Mouse (Mus musculus): Measurements from ENCODE around the gene Elof1. TPM values are rescaled to one million over a fixed set of nuclear protein-coding genes. Genes with fewer than 3 reads are reported as not detected.

The Elof1 gene
- total RNA-seq, 1 experiment = 85.3 TPM

DNA sequence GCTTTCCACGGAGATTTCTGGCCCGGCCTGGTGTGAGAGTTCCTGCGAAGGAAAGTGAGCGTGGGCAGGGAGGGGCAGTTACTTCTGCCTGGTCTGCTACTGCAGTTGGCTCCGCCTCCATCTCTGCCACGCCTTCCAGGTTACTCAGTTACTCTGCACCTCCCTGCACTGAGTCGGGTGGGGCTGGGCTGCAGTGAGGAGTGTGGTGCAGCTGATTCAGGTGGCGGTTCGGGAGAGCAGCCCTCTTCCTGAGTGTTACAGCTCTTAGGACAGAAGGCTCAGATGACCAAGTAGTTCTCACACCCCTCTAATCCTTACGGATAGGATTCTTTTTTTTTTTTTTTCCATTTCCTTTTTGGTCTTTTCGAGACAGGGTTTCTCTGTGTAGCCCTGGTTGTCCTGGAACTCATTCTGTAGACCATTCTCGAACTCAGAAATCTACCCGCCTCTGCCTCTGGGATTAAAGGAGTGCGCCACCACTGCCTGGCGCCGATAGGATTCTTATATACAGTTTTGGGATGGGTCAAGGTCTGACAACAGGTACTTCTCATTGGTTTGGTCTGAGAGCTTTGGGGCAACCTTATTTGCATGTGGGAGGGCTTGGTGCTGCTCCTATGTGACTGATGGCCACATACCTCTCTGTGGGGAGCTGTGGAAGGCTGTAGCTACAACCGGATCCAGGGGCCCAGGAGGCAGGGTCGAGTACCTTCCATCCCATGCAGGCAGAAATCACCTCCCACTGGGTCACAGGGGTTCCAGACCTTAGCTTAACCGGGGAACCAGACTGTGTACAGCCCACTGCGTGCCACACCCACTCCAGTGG lies 32.7 kb upstream of the Elof1 start:
- Histone ChIP-seq H3K4me3 (ENCODE audit: insufficient read depth in 1 of 2, low read depth in 1 of 2, low read length in 2 of 2, poor library complexity in 1 of 2, severe bottlenecking in 1 of 2) (peak overlapping the region in 1 of 2 experiments; percentile 27; a peak in 3 of 4 replicates), H3K9ac (ENCODE audit: insufficient read depth, low read depth, low read length, poor library complexity, severe bottlenecking) (no peak overlapping the region), H3K9me3 (ENCODE audit: control insufficient read depth, insufficient read depth, low read depth, low read length) (no peaks in the 10 kb centered on the region), H3K27ac (ENCODE audit: insufficient read depth, low read depth, low read length, poor library complexity, severe bottlenecking) (peak overlapping the region; percentile 16; the same call in 1 of the 2 replicates), H3K36me3 (ENCODE audit: control insufficient read depth, insufficient read depth, low read length, poor library complexity, severe bottlenecking) (no peaks in the 10 kb centered on the region), H3K4me1 (ENCODE audit: control insufficient read depth in 2 of 2, insufficient read depth in 2 of 2, low read length in 2 of 2, poor library complexity in 1 of 2) (peaks cover 0 to 3% of the 10 kb centered on the region in 2 experiments; a peak in 2 of 4 replicates)
- DNase-seq (ENCODE audit: low read depth, low spot score) = no peak
- in situ Hi-C loops (cut with MboI; ENCODE audit: low sequenced_read_pairs in 2 of 2, unreplicated experiment in 2 of 2) = loop anchor here in 1 of 2 experiments (10.0 kb wide), 1 partner anchor 175 kb away; no protein-coding TSS in a partner anchor
- TF ChIP-seq MAFK (IDR thresholded peaks at IDR 0.05; ENCODE audit: insufficient read depth, low read depth, low read length) (no peak), ZC3H11A (IDR thresholded peaks at IDR 0.05; ENCODE audit: borderline replicate concordance, low read depth, low read length) (no peak), ZNF384 (IDR thresholded peaks at IDR 0.05; ENCODE audit: low read depth, low read length) (no peak; the same call in 1 of the 2 replicates), CHD2 (IDR thresholded peaks at IDR 0.05; ENCODE audit: low read depth, low read length) (no peak), HCFC1 (IDR thresholded peaks at IDR 0.05; ENCODE audit: borderline replicate concordance, insufficient read depth, low read length) (no peak)

DNA sequence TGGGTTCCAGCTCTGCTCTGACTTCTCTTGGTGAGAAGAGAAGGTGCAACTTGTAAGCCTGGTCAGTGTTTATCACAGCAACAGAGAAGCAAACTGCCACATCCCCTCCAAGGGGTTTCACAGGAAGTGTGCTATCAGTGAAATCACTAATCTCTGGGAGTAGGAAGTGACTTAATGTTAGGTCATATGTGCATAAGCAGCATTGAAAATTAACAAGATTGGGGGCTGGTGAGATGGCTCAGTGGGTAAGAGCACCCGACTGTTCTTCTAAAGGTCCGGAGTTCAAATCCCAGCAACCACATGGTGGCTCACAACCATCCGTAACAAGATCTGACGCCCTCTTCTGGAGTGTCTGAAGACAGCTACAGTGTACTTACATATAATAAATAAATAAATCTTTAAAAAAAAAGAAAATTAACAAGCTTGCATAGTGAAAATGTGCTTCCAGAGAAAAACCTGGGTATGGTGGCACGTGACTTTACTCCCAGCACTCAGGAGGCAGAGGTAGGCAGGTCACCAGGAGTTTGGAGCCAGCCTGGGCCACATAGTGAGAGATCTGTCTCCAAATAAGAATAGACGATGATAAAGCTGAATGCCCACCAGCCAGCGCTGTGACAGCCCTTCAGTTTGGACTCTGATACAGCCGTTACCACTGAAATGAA lies 27.5 kb upstream of the Elof1 start:
- Histone ChIP-seq H3K4me3 (ENCODE audit: insufficient read depth in 1 of 2, low read depth in 1 of 2, low read length in 2 of 2, poor library complexity in 1 of 2, severe bottlenecking in 1 of 2) (no peak overlapping the region), H3K9me3 (ENCODE audit: control insufficient read depth, insufficient read depth, low read depth, low read length) (no peaks in the 10 kb centered on the region), H3K27ac (ENCODE audit: insufficient read depth, low read depth, low read length, poor library complexity, severe bottlenecking) (no peak overlapping the region), H3K9ac (ENCODE audit: insufficient read depth, low read depth, low read length, poor library complexity, severe bottlenecking) (no peak overlapping the region), H3K36me3 (ENCODE audit: control insufficient read depth, insufficient read depth, low read length, poor library complexity, severe bottlenecking) (no peaks in the 10 kb centered on the region), H3K4me1 (ENCODE audit: control insufficient read depth in 2 of 2, insufficient read depth in 2 of 2, low read length in 2 of 2, poor library complexity in 1 of 2) (no peaks in the 10 kb centered on the region)
- DNase-seq (ENCODE audit: low read depth, low spot score) = no peak
- in situ Hi-C loops (cut with MboI; ENCODE audit: low sequenced_read_pairs in 2 of 2, unreplicated experiment in 2 of 2) = loop anchor here in 1 of 2 experiments (10.0 kb wide), 1 partner anchor 170 kb away; no protein-coding TSS in a partner anchor
- TF ChIP-seq CHD2 (IDR thresholded peaks at IDR 0.05; ENCODE audit: low read depth, low read length) = no peak
- no peak for TF ChIP-seq HCFC1 (IDR thresholded peaks at IDR 0.05; ENCODE audit: borderline replicate concordance, insufficient read depth, low read length)
- no peak for TF ChIP-seq MAFK (IDR thresholded peaks at IDR 0.05; ENCODE audit: insufficient read depth, low read depth, low read length)
- TF ChIP-seq ZC3H11A (IDR thresholded peaks at IDR 0.05; ENCODE audit: borderline replicate concordance, low read depth, low read length) = no peak
- TF ChIP-seq ZNF384 (IDR thresholded peaks at IDR 0.05; ENCODE audit: low read depth, low read length) = no peak

DNA sequence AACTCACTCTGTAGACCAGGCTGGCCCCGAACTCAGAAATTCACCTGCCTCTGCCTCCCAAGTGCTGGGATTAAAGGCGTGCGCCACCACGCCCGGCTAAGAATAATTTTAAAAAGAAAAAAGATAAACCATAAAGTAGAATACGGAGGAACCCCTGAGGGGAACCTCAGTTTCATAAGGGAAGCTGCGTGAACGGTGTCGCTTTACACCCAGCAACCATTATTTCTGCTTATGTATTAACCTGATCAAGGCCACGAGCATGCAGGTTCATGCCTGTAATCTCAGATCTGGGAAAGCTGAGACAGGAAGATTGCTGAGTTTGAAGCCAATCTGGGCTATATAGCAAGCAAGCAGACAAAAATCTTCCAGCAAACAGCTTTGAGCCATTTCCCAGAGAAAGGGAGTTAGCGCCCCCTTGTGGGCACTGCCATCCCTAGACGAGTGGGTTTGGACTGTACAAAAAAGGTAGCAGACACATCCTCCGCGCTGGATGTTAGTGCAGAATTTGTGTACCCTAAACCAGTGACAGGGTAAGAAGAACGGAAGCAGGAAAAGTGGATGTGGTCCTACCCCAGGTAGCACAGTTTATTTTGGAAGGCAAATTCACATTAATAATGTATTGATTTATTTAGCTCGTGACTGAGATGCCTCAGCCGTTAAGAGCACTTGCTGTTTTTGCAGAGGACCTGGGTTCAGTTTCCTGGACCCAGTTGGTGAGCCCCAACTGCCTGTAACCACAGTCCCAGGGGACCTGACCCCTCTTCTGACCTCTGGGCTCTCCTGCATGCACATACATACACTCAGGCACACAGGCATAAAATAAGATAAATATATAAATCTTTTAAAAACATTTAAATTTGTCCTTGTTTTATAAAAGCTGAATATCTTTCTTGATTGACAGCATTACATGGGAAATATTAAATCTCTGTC lies 26.4 kb upstream of the Elof1 start:
- no peak overlapping the region for H3K9ac ChIP-seq (ENCODE audit: insufficient read depth, low read depth, low read length, poor library complexity, severe bottlenecking)
- H3K9me3 ChIP-seq (ENCODE audit: control insufficient read depth, insufficient read depth, low read depth, low read length) = no peaks in the 10 kb centered on the region
- no peak overlapping the region for H3K4me3 ChIP-seq (ENCODE audit: insufficient read depth in 1 of 2, low read depth in 1 of 2, low read length in 2 of 2, poor library complexity in 1 of 2, severe bottlenecking in 1 of 2)
- TF ChIP-seq ZNF384 (IDR thresholded peaks at IDR 0.05; ENCODE audit: low read depth, low read length) = no peak
- TF ChIP-seq ZC3H11A (IDR thresholded peaks at IDR 0.05; ENCODE audit: borderline replicate concordance, low read depth, low read length) = peak; percentile 89
- in situ Hi-C loops (cut with MboI; ENCODE audit: low sequenced_read_pairs in 2 of 2, unreplicated experiment in 2 of 2) = loop anchor here in 1 of 2 experiments (10.0 kb wide), 1 partner anchor 169 kb away; no protein-coding TSS in a partner anchor
- DNase-seq (ENCODE audit: low read depth, low spot score) = no peak
- H3K27ac ChIP-seq (ENCODE audit: insufficient read depth, low read depth, low read length, poor library complexity, severe bottlenecking) = no peak overlapping the region
- no peaks in the 10 kb centered on the region for H3K36me3 ChIP-seq (ENCODE audit: control insufficient read depth, insufficient read depth, low read length, poor library complexity, severe bottlenecking)
- no peaks in the 10 kb centered on the region for H3K4me1 ChIP-seq (ENCODE audit: control insufficient read depth in 2 of 2, insufficient read depth in 2 of 2, low read length in 2 of 2, poor library complexity in 1 of 2)

DNA sequence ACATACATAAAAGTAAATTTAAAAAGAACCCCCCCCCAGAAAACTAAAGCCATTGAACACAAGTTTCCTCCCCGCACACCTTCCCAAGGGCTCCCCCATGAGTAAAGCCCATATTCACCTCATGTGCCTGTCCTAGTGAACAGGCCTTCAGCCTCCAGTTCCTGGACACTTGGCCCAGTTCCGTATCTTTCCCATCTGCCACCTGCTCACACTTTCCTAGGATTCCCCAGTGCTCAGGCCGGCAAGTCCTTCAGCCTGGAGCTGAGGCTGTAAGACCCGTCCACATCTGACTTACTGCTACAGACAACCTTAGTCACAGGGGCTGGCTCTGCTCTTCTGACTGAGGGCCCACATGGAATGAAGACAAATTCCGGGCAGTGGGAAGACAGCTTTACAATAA lies 22.8 kb upstream of the Elof1 start:
- Histone ChIP-seq H3K36me3 (ENCODE audit: control insufficient read depth, insufficient read depth, low read length, poor library complexity, severe bottlenecking) (no peaks in the 10 kb centered on the region), H3K4me1 (ENCODE audit: control insufficient read depth in 2 of 2, insufficient read depth in 2 of 2, low read length in 2 of 2, poor library complexity in 1 of 2) (peaks cover 2 to 12% of the 10 kb centered on the region in 2 experiments; a peak in 2 of 4 replicates), H3K9me3 (ENCODE audit: control insufficient read depth, insufficient read depth, low read depth, low read length) (no peaks in the 10 kb centered on the region), H3K9ac (ENCODE audit: insufficient read depth, low read depth, low read length, poor library complexity, severe bottlenecking) (no peak overlapping the region), H3K27ac (ENCODE audit: insufficient read depth, low read depth, low read length, poor library complexity, severe bottlenecking) (no peak overlapping the region), H3K4me3 (ENCODE audit: insufficient read depth in 1 of 2, low read depth in 1 of 2, low read length in 2 of 2, poor library complexity in 1 of 2, severe bottlenecking in 1 of 2) (no peak overlapping the region)
- in situ Hi-C loops (cut with MboI; ENCODE audit: low sequenced_read_pairs in 2 of 2, unreplicated experiment in 2 of 2) = loop anchor here in 1 of 2 experiments (10.0 kb wide), 1 partner anchor 165 kb away; no protein-coding TSS in a partner anchor
- TF ChIP-seq HCFC1 (IDR thresholded peaks at IDR 0.05; ENCODE audit: borderline replicate concordance, insufficient read depth, low read length) = no peak
- TF ChIP-seq MAFK (IDR thresholded peaks at IDR 0.05; ENCODE audit: insufficient read depth, low read depth, low read length) = no peak
- TF ChIP-seq ZNF384 (IDR thresholded peaks at IDR 0.05; ENCODE audit: low read depth, low read length) = no peak
- no peak for TF ChIP-seq ZC3H11A (IDR thresholded peaks at IDR 0.05; ENCODE audit: borderline replicate concordance, low read depth, low read length)
- TF ChIP-seq CHD2 (IDR thresholded peaks at IDR 0.05; ENCODE audit: low read depth, low read length) = no peak
- no peak for DNase-seq (ENCODE audit: low read depth, low spot score)

Measured in ES-E14 (cell line).